Mouse (Mus musculus): ENCODE results near the gene Map3k12. TPM values are rescaled to one million over a fixed set of nuclear protein-coding genes. Genes with fewer than 3 reads are reported as not detected.

Gene Map3k12
- polyA plus RNA-seq, 1 experiment from 2014 or later, result 13.0 TPM

DNA sequence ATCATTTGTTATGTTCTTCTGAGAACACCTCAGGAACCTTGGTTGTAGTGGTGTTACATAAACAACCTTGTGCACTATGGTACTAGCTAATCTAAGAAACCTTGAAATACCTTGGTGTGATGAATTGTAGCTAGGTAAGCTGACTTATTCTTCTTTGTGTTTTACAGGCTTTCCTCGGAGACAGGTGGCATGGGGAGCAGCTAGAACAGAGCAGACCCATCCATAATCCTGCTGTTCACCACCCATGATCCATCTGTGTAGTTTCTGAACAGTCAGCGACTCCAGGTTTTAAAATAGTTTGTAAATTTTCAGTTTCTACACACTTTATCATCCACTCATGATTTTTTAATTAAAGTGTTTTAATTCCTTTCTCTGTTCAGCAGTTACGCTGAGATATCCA lies 18.5 kb downstream of the Map3k12 start:
- no peaks in the 10 kb centered on the region for H3K4me1 ChIP-seq (ENCODE audit: control insufficient read depth, insufficient read depth, low read length)
- H3K27ac ChIP-seq (replicated peaks; ENCODE audit: low read depth, low read length), result no peak overlapping the region
- WGBS, result 91% methylated on average over 3 of the region's 3 CpGs
- H3K9ac ChIP-seq (ENCODE audit: low read depth, low read length), result no peak overlapping the region
- H3K36me3 ChIP-seq (ENCODE audit: control insufficient read depth, insufficient read depth, low read length), result peaks cover 98% of the 10 kb centered on the region
- H3K4me2 ChIP-seq (ENCODE audit: low read depth, low read length), result no peak overlapping the region
- no peaks in the 10 kb centered on the region for H3K9me3 ChIP-seq (ENCODE audit: control insufficient read depth, low read length)
- no peaks in the 10 kb centered on the region for H3K27me3 ChIP-seq (replicated peaks; ENCODE audit: control insufficient read depth, insufficient read depth, low read length)
- DNase-seq (ENCODE audit: low spot score) (no peak), ATAC-seq (ENCODE audit: low read depth) (no peak)
- H3K4me3 ChIP-seq (ENCODE audit: low read depth, low read length), result no peak overlapping the region

DNA sequence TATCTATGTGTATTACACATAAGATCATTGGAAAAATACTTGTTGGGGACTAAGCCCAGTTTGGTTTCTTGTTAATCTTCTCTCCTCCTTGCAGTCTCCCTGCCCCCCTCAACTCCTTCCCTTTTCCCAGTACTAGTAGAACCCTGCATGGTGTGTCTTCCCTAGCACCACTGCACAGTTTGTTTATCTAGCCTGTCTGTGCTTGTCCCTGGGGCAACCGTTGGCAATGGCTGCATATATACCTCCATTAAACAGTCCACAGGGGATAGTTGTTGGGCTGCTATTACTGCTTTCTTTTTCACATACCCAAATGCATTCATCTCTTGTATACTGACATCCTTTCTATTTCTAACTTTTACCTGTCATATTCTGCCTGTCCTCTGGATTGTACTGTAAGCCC lies 29.2 kb downstream of the Map3k12 start:
- Histone ChIP-seq H3K27me3 (replicated peaks; ENCODE audit: control insufficient read depth, insufficient read depth, low read length) (no peaks in the 10 kb centered on the region), H3K4me3 (ENCODE audit: low read depth, low read length) (no peak overlapping the region), H3K36me3 (ENCODE audit: control insufficient read depth, insufficient read depth, low read length) (peaks cover 92% of the 10 kb centered on the region), H3K27ac (replicated peaks; ENCODE audit: low read depth, low read length) (no peak overlapping the region), H3K9ac (ENCODE audit: low read depth, low read length) (no peak overlapping the region), H3K4me2 (ENCODE audit: low read depth, low read length) (no peak overlapping the region), H3K4me1 (ENCODE audit: control insufficient read depth, insufficient read depth, low read length) (no peaks in the 10 kb centered on the region), H3K9me3 (ENCODE audit: control insufficient read depth, low read length) (no peaks in the 10 kb centered on the region)
- DNase-seq (ENCODE audit: low spot score) (peak; percentile 30), ATAC-seq (ENCODE audit: low read depth) (0 out of 2 replicates have a peak, but pooled peaks have one; percentile 70)
- WGBS, result 61% methylated on average over 1 of the region's 1 CpGs

- DNase-seq (ENCODE audit: low spot score), result no peak
- no peak for ATAC-seq (ENCODE audit: low read depth)
- peaks cover 93% of the 10 kb centered on the region for H3K36me3 ChIP-seq (ENCODE audit: control insufficient read depth, insufficient read depth, low read length)
Measured at GRCm38 (mm10) chr15:102485853-102486252, 31.0 kb downstream of the Map3k12 start.

GRCm38 (mm10) chr15:102483136-102483535 lies 33.7 kb downstream of the Map3k12 start:
- peaks cover 90% of the 10 kb centered on the region for H3K36me3 ChIP-seq (ENCODE audit: control insufficient read depth, insufficient read depth, low read length)
- DNase-seq (ENCODE audit: low spot score) (no peak), ATAC-seq (ENCODE audit: low read depth) (no peak)
- H3K4me3 ChIP-seq (ENCODE audit: low read depth, low read length), result no peak overlapping the region
- no peak overlapping the region for H3K9ac ChIP-seq (ENCODE audit: low read depth, low read length)
- no peak overlapping the region for H3K27ac ChIP-seq (replicated peaks; ENCODE audit: low read depth, low read length)
- no peak overlapping the region for H3K4me2 ChIP-seq (ENCODE audit: low read depth, low read length)
- no peaks in the 10 kb centered on the region for H3K27me3 ChIP-seq (replicated peaks; ENCODE audit: control insufficient read depth, insufficient read depth, low read length)
- 82% methylated on average over 3 of the region's 3 CpGs for WGBS
- no peaks in the 10 kb centered on the region for H3K9me3 ChIP-seq (ENCODE audit: control insufficient read depth, low read length)
- no peaks in the 10 kb centered on the region for H3K4me1 ChIP-seq (ENCODE audit: control insufficient read depth, insufficient read depth, low read length)

More at GRCm38 (mm10) chr15:102485853-102486252, 31.0 kb downstream of the Map3k12 start:
- Histone ChIP-seq H3K4me2 (ENCODE audit: low read depth, low read length) (no peak overlapping the region), H3K4me3 (ENCODE audit: low read depth, low read length) (no peak overlapping the region), H3K27ac (replicated peaks; ENCODE audit: low read depth, low read length) (no peak overlapping the region), H3K9me3 (ENCODE audit: control insufficient read depth, low read length) (no peaks in the 10 kb centered on the region), H3K27me3 (replicated peaks; ENCODE audit: control insufficient read depth, insufficient read depth, low read length) (no peaks in the 10 kb centered on the region), H3K4me1 (ENCODE audit: control insufficient read depth, insufficient read depth, low read length) (no peaks in the 10 kb centered on the region), H3K9ac (ENCODE audit: low read depth, low read length) (no peak overlapping the region)
- WGBS, result 93% methylated on average over 12 of the region's 12 CpGs

DNA sequence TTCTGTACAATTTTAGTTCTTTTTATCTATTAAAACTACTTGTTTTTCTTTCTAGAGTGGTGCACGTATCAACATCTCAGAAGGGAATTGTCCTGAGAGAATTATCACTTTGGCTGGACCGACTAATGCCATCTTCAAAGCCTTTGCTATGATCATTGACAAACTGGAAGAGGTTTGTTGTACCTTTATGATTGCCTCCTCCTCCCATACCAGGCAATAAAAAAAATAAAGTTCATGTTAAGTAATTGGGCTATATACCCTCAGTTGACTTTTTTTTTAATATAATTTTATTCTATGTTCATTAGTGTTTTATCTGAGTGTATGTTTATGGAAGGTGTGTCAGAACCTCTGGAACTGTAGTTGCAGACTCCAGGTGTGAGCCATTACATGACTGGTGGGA lies 42.3 kb downstream of the Map3k12 start:
- Histone ChIP-seq H3K9ac (ENCODE audit: low read depth, low read length) (no peak overlapping the region), H3K27ac (replicated peaks; ENCODE audit: low read depth, low read length) (no peak overlapping the region), H3K27me3 (replicated peaks; ENCODE audit: control insufficient read depth, insufficient read depth, low read length) (no peaks in the 10 kb centered on the region), H3K36me3 (ENCODE audit: control insufficient read depth, insufficient read depth, low read length) (peaks cover 64% of the 10 kb centered on the region), H3K9me3 (ENCODE audit: control insufficient read depth, low read length) (no peaks in the 10 kb centered on the region), H3K4me2 (ENCODE audit: low read depth, low read length) (no peak overlapping the region), H3K4me1 (ENCODE audit: control insufficient read depth, insufficient read depth, low read length) (peaks cover 15% of the 10 kb centered on the region), H3K4me3 (ENCODE audit: low read depth, low read length) (no peak overlapping the region)
- WGBS, result 95% methylated on average over 2 of the region's 2 CpGs
- no peak for ATAC-seq (ENCODE audit: low read depth)
- DNase-seq (ENCODE audit: low spot score), result no peak

DNA sequence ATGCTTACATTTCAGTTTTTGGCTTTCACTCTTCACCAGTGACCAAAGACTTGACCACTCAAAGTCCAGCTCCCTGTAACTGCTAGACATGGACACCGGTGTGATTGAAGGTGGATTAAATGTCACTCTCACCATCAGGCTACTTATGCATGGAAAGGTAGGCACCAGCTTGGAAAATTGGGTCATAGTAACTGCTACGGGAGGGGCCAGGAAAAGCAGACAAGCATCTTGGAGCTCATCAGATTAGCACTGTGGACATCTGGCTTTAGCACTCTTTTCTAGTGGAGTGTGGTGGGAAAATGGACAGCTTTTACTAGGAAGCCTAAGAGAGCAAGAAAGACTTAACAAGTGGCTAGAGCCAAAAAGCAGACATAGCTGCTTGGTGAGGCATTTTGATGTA lies 43.6 kb downstream of the Map3k12 start:
- Histone ChIP-seq H3K4me2 (ENCODE audit: low read depth, low read length) (peak overlapping the region; percentile 75; the same call in 1 of the 2 replicates), H3K27me3 (replicated peaks; ENCODE audit: control insufficient read depth, insufficient read depth, low read length) (no peaks in the 10 kb centered on the region), H3K36me3 (ENCODE audit: control insufficient read depth, insufficient read depth, low read length) (peaks cover 53% of the 10 kb centered on the region), H3K4me1 (ENCODE audit: control insufficient read depth, insufficient read depth, low read length) (peaks cover 15% of the 10 kb centered on the region), H3K9ac (ENCODE audit: low read depth, low read length) (no peak overlapping the region), H3K4me3 (ENCODE audit: low read depth, low read length) (no peak overlapping the region), H3K9me3 (ENCODE audit: control insufficient read depth, low read length) (no peaks in the 10 kb centered on the region), H3K27ac (replicated peaks; ENCODE audit: low read depth, low read length) (no peak overlapping the region)
- 63% methylated on average over 2 of the region's 2 CpGs for WGBS
- ATAC-seq (ENCODE audit: low read depth) (no peak), DNase-seq (ENCODE audit: low spot score) (no peak)

DNA sequence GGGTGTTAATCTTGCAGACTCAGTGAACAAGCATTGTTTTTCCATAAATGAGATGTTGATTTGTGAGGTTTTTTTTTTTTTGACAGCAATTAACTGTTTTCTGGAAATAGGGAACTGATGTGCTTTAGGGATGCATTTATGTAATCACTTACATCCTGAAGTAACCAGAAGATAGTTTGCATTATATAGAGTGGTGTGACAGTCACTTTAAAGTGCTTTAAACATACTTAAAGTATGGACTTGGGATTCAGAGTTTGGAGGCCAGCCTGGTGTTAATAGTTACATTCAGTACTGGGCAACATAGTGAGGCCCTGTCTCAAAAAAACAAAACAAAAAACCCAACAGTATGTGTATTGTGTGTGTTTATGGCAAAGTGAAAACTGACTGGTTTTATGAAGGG lies 45.1 kb downstream of the Map3k12 start:
- H3K4me1 ChIP-seq (ENCODE audit: control insufficient read depth, insufficient read depth, low read length), result peaks cover 15% of the 10 kb centered on the region
- peak overlapping the region; percentile 58 for H3K4me3 ChIP-seq (ENCODE audit: low read depth, low read length)
- H3K36me3 ChIP-seq (ENCODE audit: control insufficient read depth, insufficient read depth, low read length), result peaks cover 38% of the 10 kb centered on the region
- no peak for ATAC-seq (ENCODE audit: low read depth)
- H3K27me3 ChIP-seq (replicated peaks; ENCODE audit: control insufficient read depth, insufficient read depth, low read length), result no peaks in the 10 kb centered on the region
- no peak overlapping the region for H3K27ac ChIP-seq (replicated peaks; ENCODE audit: low read depth, low read length)
- H3K9me3 ChIP-seq (ENCODE audit: control insufficient read depth, low read length), result no peaks in the 10 kb centered on the region
- H3K9ac ChIP-seq (ENCODE audit: low read depth, low read length), result peak overlapping the region; percentile 82
- no peak for DNase-seq (ENCODE audit: low spot score)
- H3K4me2 ChIP-seq (ENCODE audit: low read depth, low read length), result peak overlapping the region; percentile 75

DNA sequence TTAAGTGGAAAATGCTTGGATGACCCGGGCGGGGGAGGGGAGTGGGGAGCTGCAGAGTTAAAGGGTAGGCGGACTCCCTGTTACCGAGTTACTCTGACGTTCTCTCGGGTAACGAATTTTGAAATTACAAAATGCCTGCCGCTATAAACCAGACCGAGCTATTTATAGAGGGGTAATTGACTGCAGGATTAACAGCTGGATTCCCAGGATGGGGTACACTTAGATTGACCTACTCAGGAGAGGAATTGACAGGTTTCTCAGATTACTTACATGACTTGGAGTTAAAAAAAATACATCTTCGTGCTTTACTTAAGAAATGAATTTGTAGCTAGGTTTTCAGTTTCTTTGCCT lies 45.6 kb downstream of the Map3k12 start:
- Histone ChIP-seq H3K4me3 (ENCODE audit: low read depth, low read length) (peak overlapping the region; percentile 58), H3K9ac (ENCODE audit: low read depth, low read length) (peak overlapping the region; percentile 82), H3K4me2 (ENCODE audit: low read depth, low read length) (peak overlapping the region; percentile 75), H3K27ac (replicated peaks; ENCODE audit: low read depth, low read length) (peak overlapping the region; percentile 93), H3K27me3 (replicated peaks; ENCODE audit: control insufficient read depth, insufficient read depth, low read length) (no peaks in the 10 kb centered on the region), H3K4me1 (ENCODE audit: control insufficient read depth, insufficient read depth, low read length) (peaks cover 15% of the 10 kb centered on the region), H3K36me3 (ENCODE audit: control insufficient read depth, insufficient read depth, low read length) (peaks cover 33% of the 10 kb centered on the region), H3K9me3 (ENCODE audit: control insufficient read depth, low read length) (no peaks in the 10 kb centered on the region)
- no peak for DNase-seq (ENCODE audit: low spot score)
- 0% methylated on average over 10 of the region's 10 CpGs for WGBS
- ATAC-seq (ENCODE audit: low read depth), result no peak

- Histone ChIP-seq H3K9me3 (ENCODE audit: control insufficient read depth, low read length) (no peaks in the 10 kb centered on the region), H3K27ac (replicated peaks; ENCODE audit: low read depth, low read length) (peak overlapping the region; percentile 93), H3K4me2 (ENCODE audit: low read depth, low read length) (peak overlapping the region; percentile 75), H3K27me3 (replicated peaks; ENCODE audit: control insufficient read depth, insufficient read depth, low read length) (no peaks in the 10 kb centered on the region), H3K4me1 (ENCODE audit: control insufficient read depth, insufficient read depth, low read length) (peaks cover 15% of the 10 kb centered on the region), H3K4me3 (ENCODE audit: low read depth, low read length) (peak overlapping the region; percentile 58), H3K36me3 (ENCODE audit: control insufficient read depth, insufficient read depth, low read length) (peaks cover 28% of the 10 kb centered on the region), H3K9ac (ENCODE audit: low read depth, low read length) (peak overlapping the region; percentile 82)
- ATAC-seq (ENCODE audit: low read depth) (peak; percentile 64), DNase-seq (ENCODE audit: low spot score) (peak; percentile 89)
- 0% methylated on average over 19 of the region's 67 CpGs for WGBS
Measured at GRCm38 (mm10) chr15:102470605-102471294, 46.1 kb downstream of the Map3k12 start.

All from embryonic facial prominence, embryonic 14.5 days (tissue).